Mouse (Mus musculus) embryonic fibroblast, embryonic 13.5 days (primary cell): Measurements from ENCODE around the gene Kcnip3. TPM values are rescaled to one million over a fixed set of nuclear protein-coding genes. Genes with fewer than 3 reads are reported as not detected.

ENCODE experiments used
- H3K27ac ChIP-seq: 2 replicates; pipeline ENCODE4 v1.5.1; 2012; ENCODE audit warnings: low read length, control low read depth, inconsistent platforms; ENCODE audit not compliant: insufficient read depth
- H3K4me1 ChIP-seq: 2 replicates; pipeline ENCODE4 v1.6.1; 2011; ENCODE audit warnings: low read length; ENCODE audit not compliant: control insufficient read depth, insufficient read depth
- H3K4me3 ChIP-seq: 2 replicates; pipeline ENCODE4 v1.5.1; 2011; ENCODE audit warnings: mild to moderate bottlenecking, control low read depth, low read length; ENCODE audit not compliant: insufficient read depth
- CTCF ChIP-seq: IDR thresholded peaks from 2 replicates; pipeline ENCODE4 v1.5.1; 2011; ENCODE audit warnings: mild to moderate bottlenecking, control low read depth, low read length, moderate library complexity, borderline replicate concordance; ENCODE audit not compliant: insufficient read depth
- POLR2A ChIP-seq: IDR thresholded peaks from 2 replicates; pipeline ENCODE4 v1.6.1; 2011; ENCODE audit warnings: low read depth, mild to moderate bottlenecking, control low read depth, low read length, moderate library complexity
- polyA plus RNA-seq: library from polyadenylated mRNA; stranded (reverse); fragments of >200 nt; gene quantifications from 2 replicates; pipeline ENCODE4 v1.2.4, GENCODE M21; 2011; ENCODE audit warnings: low read depth; ENCODE audit not compliant: missing spikeins, insufficient read length

Gene Kcnip3
- polyA plus RNA-seq, 1 experiment = 2.1 TPM

- no peaks in the 10 kb centered on the region for H3K4me1 ChIP-seq
- no peak overlapping the region for H3K4me3 ChIP-seq
- H3K27ac ChIP-seq = no peak overlapping the region
- TF ChIP-seq POLR2A (no peak), CTCF (no peak)
Measured at GRCm38 (mm10) chr2:127471281-127471680, 50.6 kb downstream of the Kcnip3 start.

DNA sequence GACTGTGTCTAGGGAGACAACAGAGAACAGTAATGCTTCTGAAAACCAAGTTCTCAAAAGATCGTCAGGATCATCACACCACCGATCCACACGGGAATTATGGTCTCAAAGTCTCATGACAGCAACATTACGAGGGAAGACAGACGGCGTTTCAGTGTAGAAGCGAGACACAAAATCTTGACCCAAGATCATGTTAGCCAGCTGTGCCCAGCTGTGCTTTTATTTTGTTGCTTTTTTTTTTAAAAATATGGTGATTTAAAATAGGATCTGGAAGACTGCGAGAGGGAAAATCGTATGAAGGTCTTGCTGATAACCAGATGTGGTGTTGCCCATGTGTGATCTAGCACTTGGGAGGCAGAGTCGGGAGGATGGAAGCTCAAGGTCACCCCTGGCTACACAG lies 51.2 kb downstream of the Kcnip3 start:
- Histone ChIP-seq H3K4me3 (no peak overlapping the region), H3K4me1 (no peaks in the 10 kb centered on the region), H3K27ac (no peak overlapping the region)
- TF ChIP-seq POLR2A = no peak

DNA sequence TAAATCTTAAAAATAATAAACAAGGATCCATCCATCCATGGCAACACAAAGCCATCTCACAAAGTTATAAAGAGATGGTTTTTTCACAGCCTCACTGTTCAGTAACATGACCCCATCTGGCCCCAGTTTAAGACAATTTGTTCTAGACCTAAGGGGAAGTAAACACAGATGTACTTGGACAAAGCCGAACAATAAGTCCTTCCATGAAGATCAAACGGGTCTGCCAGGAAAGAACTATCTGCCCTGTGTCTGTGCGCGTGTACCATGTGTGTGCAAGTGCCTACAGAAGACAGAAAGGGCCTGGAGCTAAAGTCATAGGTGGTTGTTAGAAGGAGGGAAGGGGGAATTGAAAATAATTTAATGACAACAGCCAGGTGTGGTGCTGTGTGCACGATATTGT lies 51.7 kb downstream of the Kcnip3 start:
- no peak overlapping the region for H3K27ac ChIP-seq
- TF ChIP-seq CTCF = no peak
- no peak for TF ChIP-seq POLR2A
- no peak overlapping the region for H3K4me3 ChIP-seq
- no peaks in the 10 kb centered on the region for H3K4me1 ChIP-seq

- H3K4me3 ChIP-seq = no peak overlapping the region
- TF ChIP-seq POLR2A = no peak
- TF ChIP-seq CTCF = peak; percentile 86
- no peaks in the 10 kb centered on the region for H3K4me1 ChIP-seq
- no peak overlapping the region for H3K27ac ChIP-seq
Measured at GRCm38 (mm10) chr2:127462314-127462713, 59.6 kb downstream of the Kcnip3 start.

DNA sequence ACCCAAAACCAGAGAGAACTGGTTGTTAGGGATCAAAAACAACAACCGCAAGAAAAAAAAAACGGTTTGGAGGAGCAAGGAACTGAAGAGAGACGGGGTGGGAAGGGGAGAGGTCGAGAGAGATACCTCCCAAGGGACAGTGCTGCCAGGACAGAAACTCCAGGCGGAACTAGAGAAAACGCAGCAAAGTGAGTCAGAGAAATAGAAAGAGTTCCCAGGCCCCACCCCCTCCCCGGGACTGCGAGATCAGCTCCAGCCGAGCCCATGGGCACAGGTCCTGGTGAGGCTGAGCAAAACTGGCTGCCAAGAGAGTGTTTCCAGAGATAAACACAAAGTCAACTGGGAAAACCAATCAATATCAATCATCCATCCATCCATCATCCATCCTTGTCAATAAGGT lies 60.5 kb downstream of the Kcnip3 start:
- TF ChIP-seq POLR2A (no peak), CTCF (no peak)
- H3K27ac ChIP-seq = no peak overlapping the region
- no peak overlapping the region for H3K4me3 ChIP-seq
- H3K4me1 ChIP-seq = no peaks in the 10 kb centered on the region

DNA sequence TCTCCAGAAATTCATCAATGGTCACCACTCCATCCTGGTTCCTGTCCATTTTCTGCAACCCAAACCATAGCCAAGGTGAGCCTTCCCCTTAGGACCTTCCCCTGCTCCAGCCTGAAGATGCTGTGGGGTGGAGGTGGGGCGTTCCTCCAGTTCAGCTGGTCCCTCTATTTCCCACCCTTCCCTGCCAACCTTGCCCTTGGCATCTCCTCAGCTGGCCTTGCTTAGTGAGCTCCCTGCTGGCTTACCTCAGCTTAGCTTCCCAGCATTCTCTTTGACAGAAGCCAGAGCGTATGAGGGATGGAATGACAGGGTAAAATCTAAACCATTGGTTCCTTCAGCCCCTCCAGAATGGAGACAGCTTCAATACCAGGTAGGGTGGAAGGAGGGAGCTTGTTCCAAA lies 62.6 kb downstream of the Kcnip3 start:
- no peaks in the 10 kb centered on the region for H3K4me1 ChIP-seq
- H3K27ac ChIP-seq = no peak overlapping the region
- no peak for TF ChIP-seq CTCF
- TF ChIP-seq POLR2A = no peak
- H3K4me3 ChIP-seq = no peak overlapping the region

GRCm38 (mm10) chr2:127453764-127454163 lies 68.1 kb downstream of the Kcnip3 start:
- TF ChIP-seq POLR2A (no peak), CTCF (peak; percentile 51; the same call in 1 of the 2 replicates)
- no peak overlapping the region for H3K27ac ChIP-seq
- H3K4me3 ChIP-seq = no peak overlapping the region
- H3K4me1 ChIP-seq = no peaks in the 10 kb centered on the region

DNA sequence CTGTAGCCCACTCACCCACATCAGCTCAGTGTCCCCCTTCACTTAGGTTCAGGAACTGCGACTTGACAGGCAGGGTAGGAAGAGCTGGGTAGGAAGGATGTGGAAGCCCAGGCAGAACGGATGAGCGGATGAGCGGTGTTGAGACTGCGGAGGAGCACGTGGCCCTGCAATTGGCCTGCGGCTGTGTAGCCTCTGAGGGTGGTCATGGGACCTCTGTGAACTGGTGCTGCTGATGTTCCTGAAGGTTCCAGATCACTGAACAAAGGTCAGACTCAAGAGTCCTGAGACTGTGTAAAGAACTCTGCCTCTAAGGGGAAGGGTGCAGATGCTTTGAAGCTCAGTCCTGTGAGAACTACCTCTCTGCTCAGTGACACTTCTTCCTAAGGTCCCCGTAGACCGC lies 68.8 kb downstream of the Kcnip3 start:
- Histone ChIP-seq H3K4me3 (no peak overlapping the region), H3K4me1 (no peaks in the 10 kb centered on the region), H3K27ac (no peak overlapping the region)
- TF ChIP-seq POLR2A (no peak), CTCF (no peak)

GRCm38 (mm10) chr2:127451748-127452147 lies 70.1 kb downstream of the Kcnip3 start:
- Histone ChIP-seq H3K27ac (no peak overlapping the region), H3K4me1 (no peaks in the 10 kb centered on the region), H3K4me3 (no peak overlapping the region)
- TF ChIP-seq POLR2A = no peak
- TF ChIP-seq CTCF = no peak

DNA sequence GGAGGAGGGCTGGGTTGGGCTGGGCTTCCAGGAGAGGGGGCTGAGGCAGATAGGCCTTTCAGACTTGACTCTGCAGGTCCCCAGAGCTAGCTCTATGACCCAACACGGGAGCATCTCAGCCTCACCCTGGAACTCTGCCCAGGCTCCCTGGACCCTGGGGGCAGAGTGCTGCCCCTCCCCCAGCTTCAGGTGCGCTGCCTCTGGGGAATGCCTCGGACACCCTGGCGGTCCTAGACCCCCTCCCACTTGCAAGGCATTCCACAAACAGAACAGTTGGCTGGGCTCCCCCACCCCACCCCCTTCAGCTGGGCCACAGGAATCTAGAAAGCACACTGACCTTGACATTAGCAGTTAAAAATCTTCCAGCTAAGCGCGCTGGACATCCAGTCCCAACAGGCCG lies 72.2 kb downstream of the Kcnip3 start:
- Histone ChIP-seq H3K27ac (no peak overlapping the region), H3K4me1 (no peaks in the 10 kb centered on the region), H3K4me3 (no peak overlapping the region)
- TF ChIP-seq POLR2A (no peak), CTCF (no peak)

DNA sequence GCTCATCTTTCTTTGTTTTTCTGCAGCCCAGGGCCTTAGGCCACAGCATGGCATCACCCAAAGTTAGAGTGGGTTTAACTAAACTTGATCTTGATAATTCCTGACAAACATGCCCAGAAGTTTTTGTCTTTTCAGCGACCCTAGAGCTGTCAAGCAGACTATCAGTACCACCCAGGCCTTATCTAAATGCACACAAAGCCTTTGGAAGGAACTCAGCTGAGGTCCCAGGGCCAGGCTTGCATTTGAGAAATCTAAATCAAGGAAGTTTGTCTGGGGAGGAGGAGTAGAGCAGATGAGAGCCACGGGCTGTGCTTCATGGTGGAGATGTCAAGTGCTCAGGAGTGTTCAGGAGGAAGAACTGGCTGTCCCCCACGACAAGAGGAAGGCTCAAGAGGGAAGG lies 75.0 kb downstream of the Kcnip3 start:
- no peak for TF ChIP-seq CTCF
- no peak for TF ChIP-seq POLR2A
- H3K4me1 ChIP-seq = 0 out of 2 replicates have a peak, but pooled peaks cover 3% of the 10 kb centered on the region
- H3K4me3 ChIP-seq = no peak overlapping the region
- no peak overlapping the region for H3K27ac ChIP-seq
